9 mouse cellular contexts compared by ENCODE assay signal in genomic region chr16:55754092-55754763, GRCm38 (mm10).
DNase-seq lines count a peak whose midpoint lies in the region; ATAC-seq and TF ChIP-seq lines count a peak whose summit lies in the region.
"Had no signal": no experiment of that assay in that cellular context is flagged by ENCODE, and none has a peak within 500 bp of the region (broad histone marks: within the 10 kb centered on the region; RNA-seq: fewer than 3 reads in every experiment).

No protein-coding gene starts in this region.

- no peak overlapping the region for H3K27ac ChIP-seq in lung, postnatal 0 days (ENCODE audit: low read length)
- peak overlapping the region; percentile 96 for H3K27ac ChIP-seq in CH12.LX (ENCODE audit: insufficient read depth, low read depth)
- H3K27ac ChIP-seq in hindbrain, embryonic 13.5 days: no peak overlapping the region
- H3K27ac ChIP-seq: embryonic facial prominence, embryonic 13.5 days had no signal

- TF ChIP-seq POLR2A in lung, adult 2 months (IDR thresholded peaks at IDR 0.05; ENCODE audit: borderline replicate concordance, extremely low read depth, low read depth, low read length): no peak
- peak; percentile 49; the same call in 1 of the 2 replicates for TF ChIP-seq POLR2A in CH12.LX (IDR thresholded peaks at IDR 0.05; ENCODE audit: low read depth, low read length)
- TF ChIP-seq POLR2A in myocyte (IDR thresholded peaks at IDR 0.05; ENCODE audit: insufficient read length, low read depth): no peak

- H3K36me3 ChIP-seq in lung, postnatal 0 days (ENCODE audit: insufficient read depth, low read length): no peaks in the 10 kb centered on the region
- H3K36me3 ChIP-seq in CH12.LX (replicated peaks in 1 of 2; ENCODE audit: control insufficient read depth in 1 of 2, insufficient read depth in 1 of 2, low read length in 1 of 2) (no peaks in the 10 kb centered on the region), myocyte (ENCODE audit: control insufficient read depth, insufficient read depth) (no peaks in the 10 kb centered on the region)
- H3K36me3 ChIP-seq in hindbrain, embryonic 13.5 days: no peaks in the 10 kb centered on the region
- H3K36me3 ChIP-seq: embryonic facial prominence, embryonic 13.5 days had no signal

- H3K79me2 ChIP-seq in CH12.LX (replicated peaks; ENCODE audit: control insufficient read depth, extremely low read depth, insufficient read depth, poor library complexity, severe bottlenecking) (peaks cover 6% of the 10 kb centered on the region; the same call in 1 of the 2 replicates), myocyte (ENCODE audit: control insufficient read depth, insufficient read depth) (no peaks in the 10 kb centered on the region)

- no peak overlapping the region for H3K4me3 ChIP-seq in lung, postnatal 0 days (ENCODE audit: low read depth, low read length)
- H3K4me3 ChIP-seq in lung, adult 2 months (replicated peaks; ENCODE audit: extremely low read depth, low read depth, low read length): no peak overlapping the region
- H3K4me3 ChIP-seq in CH12.LX (replicated peaks in 1 of 3; ENCODE audit: low read depth in 2 of 3, low read length in 2 of 3, poor library complexity in 1 of 3) (peak overlapping the region; percentile 26 to 52 (median 27)), myocyte (no peak overlapping the region)
- H3K4me3 ChIP-seq in hindbrain, embryonic 13.5 days: no peak overlapping the region
- H3K4me3 ChIP-seq: embryonic facial prominence, embryonic 13.5 days had no signal

- no peak for TF ChIP-seq EP300 in lung, postnatal 0 days (IDR thresholded peaks at IDR 0.05)
- TF ChIP-seq EP300 in CH12.LX (IDR thresholded peaks at IDR 0.05; ENCODE audit: low read length): peak; percentile 99

- no peak for TF ChIP-seq CTCF in lung, postnatal 0 days (IDR thresholded peaks at IDR 0.05)
- no peak for TF ChIP-seq CTCF in lung, adult 2 months (IDR thresholded peaks at IDR 0.05; ENCODE audit: insufficient read depth, low read length)
- no peak for TF ChIP-seq CTCF in CH12.LX (conservative IDR thresholded peaks at IDR 0.05 in 1 of 2, IDR thresholded peaks at IDR 0.05 in 1 of 2; ENCODE audit: low read depth in 2 of 2, low read length in 2 of 2)

- H3K4me1 ChIP-seq in lung, postnatal 0 days (ENCODE audit: insufficient read depth, low read depth, low read length): no peaks in the 10 kb centered on the region; the same call in 1 of the 2 replicates
- peaks cover 3% of the 10 kb centered on the region; the same call in 1 of the 2 replicates for H3K4me1 ChIP-seq in lung, adult 2 months (ENCODE audit: control insufficient read depth, insufficient read depth, low read length)
- peaks cover 18 to 61% of the 10 kb centered on the region in 2 experiments for H3K4me1 ChIP-seq in CH12.LX (ENCODE audit: control insufficient read depth in 1 of 2, insufficient read depth in 2 of 2)
- H3K4me1 ChIP-seq in hindbrain, embryonic 13.5 days (replicated peaks): no peaks in the 10 kb centered on the region; the same call in 1 of the 2 replicates

- 81% methylated on average over 14 of the region's 14 CpGs for WGBS in lung, postnatal 0 days
- 81% methylated on average over 14 of the region's 14 CpGs for WGBS in lung, adult 2 months
- WGBS in hindbrain, embryonic 13.5 days: 91% methylated on average over 14 of the region's 14 CpGs

- H3K27me3 ChIP-seq in lung, postnatal 0 days (replicated peaks; ENCODE audit: insufficient read depth, low read length): no peaks in the 10 kb centered on the region
- no peaks in the 10 kb centered on the region for H3K27me3 ChIP-seq in CH12.LX (replicated peaks)
- H3K27me3 ChIP-seq in myocyte (ENCODE audit: control insufficient read depth, insufficient read depth, insufficient read length): no peaks in the 10 kb centered on the region
- H3K27me3 ChIP-seq in hindbrain, embryonic 13.5 days: no peaks in the 10 kb centered on the region
- H3K27me3 ChIP-seq: embryonic facial prominence, embryonic 13.5 days had no signal

- peak; percentile 30 for DNase-seq in lung, postnatal 0 days (ENCODE audit: low spot score)
- DNase-seq in lung, adult 2 months: no peak
- peak; percentile 95 for DNase-seq in CH12.LX (ENCODE audit: extremely low read depth)
- DNase-seq in brain, adult 2 months (ENCODE audit: low read depth, low spot score): peak; percentile 27
- DNase-seq in testis, postnatal 14 days (ENCODE audit: low spot score): no peak

- no peak; the same call in 1 of the 2 replicates for ATAC-seq in lung, postnatal 0 days
- no peak for ATAC-seq in hindbrain, embryonic 13.5 days (ENCODE audit: low FRiP score)

- no peaks in the 10 kb centered on the region for H3K9me3 ChIP-seq in lung, postnatal 0 days (ENCODE audit: low read length)
- no peaks in the 10 kb centered on the region for H3K9me3 ChIP-seq in CH12.LX (replicated peaks; ENCODE audit: low read length)
- H3K9me3 ChIP-seq in hindbrain, embryonic 13.5 days: no peaks in the 10 kb centered on the region
- H3K9me3 ChIP-seq: embryonic facial prominence, embryonic 13.5 days had no signal

- H3K9ac ChIP-seq in lung, postnatal 0 days (replicated peaks; ENCODE audit: low read depth): no peak overlapping the region
- H3K9ac ChIP-seq in CH12.LX (ENCODE audit: insufficient read depth, low read depth): peak overlapping the region; percentile 81
- H3K9ac ChIP-seq in hindbrain, embryonic 13.5 days: no peak overlapping the region
- H3K9ac ChIP-seq: embryonic facial prominence, embryonic 13.5 days had no signal

- H3K4me2 ChIP-seq in lung, postnatal 0 days (replicated peaks; ENCODE audit: low read depth, low read length): no peak overlapping the region
- H3K4me2 ChIP-seq in CH12.LX (ENCODE audit: insufficient read depth, low read depth, poor library complexity, severe bottlenecking) (peak overlapping the region; percentile 97), myocyte (ENCODE audit: low read depth) (peak overlapping the region; percentile 63)
- H3K4me2 ChIP-seq in hindbrain, embryonic 13.5 days: no peak overlapping the region
- H3K4me2 ChIP-seq: embryonic facial prominence, embryonic 13.5 days; heart, embryonic 11.5 days had no signal

- H3ac ChIP-seq in myocyte (ENCODE audit: control insufficient read depth, insufficient read length): no peak overlapping the region

- in situ Hi-C loops in CH12.LX (cut with MboI; ENCODE audit: low pct_ligation_motif_present, low pct_unique_long_range_greater_than_20kb, low sequenced_read_pairs): no loop called here

- dilution Hi-C loops in CH12.LX (cut with MboI; ENCODE audit: extremely low pct_ligation_motif_present, extremely low pct_unique_long_range_greater_than_20kb, low sequenced_read_pairs): no loop called here

- peak; percentile 19 for TF ChIP-seq RAD21 in CH12.LX (IDR thresholded peaks at IDR 0.05; ENCODE audit: low read depth, low read length)

TF ChIP-seq in CH12.LX, 34 proteins besides CTCF, POLR2A, EP300 and RAD21 (continues in another document):
- TF ChIP-seq CHD1 (IDR thresholded peaks at IDR 0.05; ENCODE audit: low read depth, low read length): 0 out of 2 replicates have a peak, but pooled peaks have one; percentile 73
- no peak for TF ChIP-seq UBTF (IDR thresholded peaks at IDR 0.05; ENCODE audit: low read depth, low read length)
- TF ChIP-seq SIN3A (IDR thresholded peaks at IDR 0.05; ENCODE audit: low read length): peak; percentile 92
- no peak for TF ChIP-seq POLR2AphosphoS2 (IDR thresholded peaks at IDR 0.05; ENCODE audit: low read depth, low read length)
- no peak for TF ChIP-seq USF1 (IDR thresholded peaks at IDR 0.05; ENCODE audit: low read depth, low read length)
- TF ChIP-seq BHLHE40 (IDR thresholded peaks at IDR 0.05; ENCODE audit: low read depth, low read length): peak; percentile 94
- 0 out of 2 replicates have a peak, but pooled peaks have one; percentile 6 for TF ChIP-seq HCFC1 (IDR thresholded peaks at IDR 0.05; ENCODE audit: low read depth, low read length)
- TF ChIP-seq RCOR1 (conservative IDR thresholded peaks at IDR 0.05; ENCODE audit: low read depth, low read length): peak; percentile 94
- no peak for TF ChIP-seq PAX5 (IDR thresholded peaks at IDR 0.05; ENCODE audit: low read length)
- TF ChIP-seq MEF2A (IDR thresholded peaks at IDR 0.05; ENCODE audit: borderline replicate concordance, low read depth, low read length): peak; percentile 97
- TF ChIP-seq GABPA (IDR thresholded peaks at IDR 0.05; ENCODE audit: insufficient replicate concordance, low read depth, low read length): no peak
- no peak for TF ChIP-seq TBP (conservative IDR thresholded peaks at IDR 0.05; ENCODE audit: low read depth, low read length)
- TF ChIP-seq MAX (IDR thresholded peaks at IDR 0.05; ENCODE audit: low read length): peak; percentile 86
- TF ChIP-seq NELFE (IDR thresholded peaks at IDR 0.05; ENCODE audit: low read depth, low read length): no peak
- TF ChIP-seq KAT2A (IDR thresholded peaks at IDR 0.05; ENCODE audit: insufficient replicate concordance, low read length): 0 out of 2 replicates have a peak, but pooled peaks have one; percentile 21

TF ChIP-seq in myocyte, 11 proteins besides CTCF, POLR2A, EP300 and RAD21:
- TF ChIP-seq CEBPB (IDR thresholded peaks at IDR 0.05; ENCODE audit: insufficient read depth, poor library complexity, severe bottlenecking) (peak; percentile 80), SRF (IDR thresholded peaks at IDR 0.05; ENCODE audit: control insufficient read depth, insufficient read length, low read depth) (peak; percentile 97), MAX (IDR thresholded peaks at IDR 0.05; ENCODE audit: low read depth) (no peak), REST (IDR thresholded peaks at IDR 0.05; ENCODE audit: insufficient read depth, insufficient read length) (no peak)

Comparison
In these comparisons a context has a peak if more than half of its experiments do, and no peak if none do; other contexts are left out.
1. DNase-seq: peak in lung, postnatal 0 days (single experiment), CH12.LX (single experiment) and brain, adult 2 months (single experiment); none in lung, adult 2 months (single experiment) and testis, postnatal 14 days (single experiment).
2. H3K4me2 ChIP-seq: peak in CH12.LX (single experiment) and myocyte (single experiment); none in lung, postnatal 0 days (single experiment) and hindbrain, embryonic 13.5 days (single experiment).
3. H3K4me3 ChIP-seq: peak in CH12.LX (3 of 3); none in lung, postnatal 0 days (single experiment), lung, adult 2 months (single experiment), myocyte (single experiment) and hindbrain, embryonic 13.5 days (single experiment).